Mouse (Mus musculus) lung, postnatal 0 days (tissue): ENCODE measurements at regions not wholly inside any gene's neighbourhood (a gene's known extent, or its start where the extent isn't known, plus 50 kb on each side); places are given as distances from the start of the nearest gene placed in this dataset.

Source experiments
- CTCF ChIP-seq: IDR thresholded peaks from 2 replicates; pipeline ENCODE4 v1.5.1; 2016; ENCODE audit warnings: antibody characterized with exemption, mild to moderate bottlenecking
- EP300 ChIP-seq: IDR thresholded peaks from 2 replicates; pipeline ENCODE4 v1.6.1; 2016; ENCODE audit warnings: antibody characterized with exemption, mild to moderate bottlenecking, control low read depth

- TF ChIP-seq EP300, result no peak
- TF ChIP-seq CTCF, result no peak
Measured at GRCm38 (mm10) chr9:116365016-116365685, 190.0 kb upstream of the Tgfbr2 start.
